Mouse (Mus musculus) stomach, embryonic 16.5 days (tissue): Measurements from ENCODE around the gene Pip4k2a. TPM values are rescaled to one million over a fixed set of nuclear protein-coding genes. Genes with fewer than 3 reads are reported as not detected.

Experiments
- ATAC-seq: fragments of 200-750 bp; cut with Nextera tagmentation; 2 replicates; pipeline ENCODE4 v1.8.0; 2017; ENCODE audit warnings: moderate number of reproducible peaks, moderate TSS enrichment; ENCODE audit not compliant: insufficient read depth, low FRiP score
- H3K27ac ChIP-seq: fragments of 300-500 bp; sonication (generic); 2 replicates; pipeline ENCODE4 v1.5.1; 2014; ENCODE audit warnings: low read length
- H3K27me3 ChIP-seq: fragments of 300-500 bp; sonication (generic); 2 replicates; pipeline ENCODE4 v1.6.1; 2014; ENCODE audit warnings: low read length, control low read depth, mixed read lengths; ENCODE audit not compliant: control insufficient read depth, insufficient read depth
- H3K36me3 ChIP-seq: fragments of 300-500 bp; sonication (generic); 2 replicates; pipeline ENCODE4 v1.6.1; 2014; ENCODE audit warnings: low read length; ENCODE audit not compliant: control insufficient read depth, insufficient read depth
- H3K4me1 ChIP-seq: fragments of 300-500 bp; sonication (generic); 2 replicates; pipeline ENCODE4 v1.6.1; 2014; ENCODE audit warnings: low read length, control low read depth, mixed read lengths; ENCODE audit not compliant: control insufficient read depth, insufficient read depth
- H3K4me2 ChIP-seq: fragments of 300-500 bp; sonication (generic); 2 replicates; pipeline ENCODE4 v1.6.1; 2014; ENCODE audit warnings: low read depth, low read length, mixed read lengths
- H3K4me3 ChIP-seq: fragments of 300-500 bp; sonication (generic); replicated peaks from 2 replicates; pipeline ENCODE4 v1.5.1; 2014; ENCODE audit warnings: mild to moderate bottlenecking, low read length
- H3K9ac ChIP-seq: fragments of 300-500 bp; sonication (generic); 2 replicates; pipeline ENCODE4 v1.6.1; 2014; ENCODE audit warnings: low read length
- H3K9me3 ChIP-seq: fragments of 300-500 bp; sonication (generic); replicated peaks from 2 replicates; pipeline ENCODE4 v1.6.1; 2016; ENCODE audit warnings: low read length, control low read depth; ENCODE audit not compliant: control insufficient read depth
- WGBS: fragments of 180-500 bp; shearing (Covaris S2); extraction: QIAGEN DNeasy Blood & Tissue Kit; methylation state at CpG from one replicate; pipeline ENCODE4 v1.1.7; 2014; 5-methylcytosine and 5-hydroxymethylcytosine counted together
- polyA plus RNA-seq: library from polyadenylated mRNA; unstranded; fragments of >200 nt; fragmentation: Nextera tagmentation; extraction: Ambion mirVana; gene quantifications from 2 replicates; pipeline ENCODE4 v1.2.1, GENCODE M21; 2015

Pip4k2a gene
- polyA plus RNA-seq, 1 experiment from 2014 or later = 11.2 TPM

- Histone ChIP-seq H3K27me3 (no peaks in the 10 kb centered on the region), H3K9ac (no peak overlapping the region), H3K4me3 (no peak overlapping the region), H3K9me3 (no peaks in the 10 kb centered on the region), H3K36me3 (no peaks in the 10 kb centered on the region), H3K27ac (no peak overlapping the region), H3K4me1 (no peaks in the 10 kb centered on the region), H3K4me2 (no peak overlapping the region)
- no peak for ATAC-seq
- 60% methylated on average over 4 of the region's 4 CpGs for WGBS
These were observed 9.7 kb upstream of the Pip4k2a start for GRCm38 (mm10) chr2:19007580-19007979.

- Histone ChIP-seq H3K4me2 (no peak overlapping the region), H3K27ac (peak overlapping the region; percentile 4; the same call in 1 of the 2 replicates), H3K4me3 (no peak overlapping the region), H3K9ac (no peak overlapping the region), H3K27me3 (no peaks in the 10 kb centered on the region), H3K4me1 (no peaks in the 10 kb centered on the region), H3K36me3 (no peaks in the 10 kb centered on the region), H3K9me3 (no peaks in the 10 kb centered on the region)
- 77% methylated on average over 7 of the region's 7 CpGs for WGBS
- ATAC-seq = no peak
These were observed 8.2 kb upstream of the Pip4k2a start for GRCm38 (mm10) chr2:19006124-19006523.

- no peak overlapping the region for H3K27ac ChIP-seq
- no peaks in the 10 kb centered on the region for H3K9me3 ChIP-seq
- H3K9ac ChIP-seq = no peak overlapping the region
- no peak overlapping the region for H3K4me3 ChIP-seq
- no peak overlapping the region for H3K4me2 ChIP-seq
- H3K27me3 ChIP-seq = no peaks in the 10 kb centered on the region
- 69% methylated on average over 10 of the region's 10 CpGs for WGBS
- no peaks in the 10 kb centered on the region for H3K4me1 ChIP-seq
- H3K36me3 ChIP-seq = no peaks in the 10 kb centered on the region
- no peak for ATAC-seq
These were observed 6.9 kb upstream of the Pip4k2a start for GRCm38 (mm10) chr2:19004801-19005200.

GRCm38 (mm10) chr2:18999395-18999794, 1.5 kb upstream of the Pip4k2a start:
- Histone ChIP-seq H3K4me1 (0 out of 2 replicates have a peak, but pooled peaks cover 5% of the 10 kb centered on the region), H3K9ac (no peak overlapping the region), H3K36me3 (no peaks in the 10 kb centered on the region), H3K4me2 (no peak overlapping the region), H3K4me3 (no peak overlapping the region), H3K9me3 (no peaks in the 10 kb centered on the region), H3K27me3 (no peaks in the 10 kb centered on the region), H3K27ac (no peak overlapping the region)
- 90% methylated on average over 2 of the region's 2 CpGs for WGBS
- ATAC-seq = no peak

- 0 out of 2 replicates have a peak, but pooled peaks cover 8% of the 10 kb centered on the region for H3K4me1 ChIP-seq
- H3K4me2 ChIP-seq = peak overlapping the region; percentile 71
- under 1% methylated on average over 46 of the region's 46 CpGs for WGBS
- no peaks in the 10 kb centered on the region for H3K9me3 ChIP-seq
- H3K27me3 ChIP-seq = no peaks in the 10 kb centered on the region
- no peaks in the 10 kb centered on the region for H3K36me3 ChIP-seq
- peak; percentile 60 for ATAC-seq
- peak overlapping the region; percentile 77 for H3K4me3 ChIP-seq
- H3K27ac ChIP-seq = peak overlapping the region; percentile 93
- peak overlapping the region; percentile 88 for H3K9ac ChIP-seq
These were observed 447 bp downstream of the Pip4k2a start for GRCm38 (mm10) chr2:18997387-18997971.

- no peak overlapping the region; the same call in 1 of the 2 replicates for H3K27ac ChIP-seq
- ATAC-seq = no peak
- H3K4me3 ChIP-seq = peak overlapping the region; percentile 77
- H3K36me3 ChIP-seq = no peaks in the 10 kb centered on the region
- WGBS = under 1% methylated on average over 25 of the region's 25 CpGs
- 0 out of 2 replicates have a peak, but pooled peaks cover 8% of the 10 kb centered on the region for H3K4me1 ChIP-seq
- H3K4me2 ChIP-seq = peak overlapping the region; percentile 71
- H3K9ac ChIP-seq = peak overlapping the region; percentile 88
- H3K9me3 ChIP-seq = 0 out of 2 replicates have a peak, but pooled peaks cover 3% of the 10 kb centered on the region
- H3K27me3 ChIP-seq = no peaks in the 10 kb centered on the region
These were observed 1.3 kb downstream of the Pip4k2a start for GRCm38 (mm10) chr2:18996451-18997211.

- no peaks in the 10 kb centered on the region for H3K27me3 ChIP-seq
- H3K4me1 ChIP-seq = 0 out of 2 replicates have a peak, but pooled peaks cover 3% of the 10 kb centered on the region
- 62% methylated on average over 7 of the region's 7 CpGs for WGBS
- peak; percentile 33; the same call in 1 of the 2 replicates for ATAC-seq
- H3K4me2 ChIP-seq = no peak overlapping the region
- 0 out of 2 replicates have a peak, but pooled peaks cover 8% of the 10 kb centered on the region for H3K9me3 ChIP-seq
- no peak overlapping the region for H3K9ac ChIP-seq
- H3K4me3 ChIP-seq = no peak overlapping the region
- H3K27ac ChIP-seq = no peak overlapping the region
- H3K36me3 ChIP-seq = no peaks in the 10 kb centered on the region
These were observed 5.1 kb downstream of the Pip4k2a start for GRCm38 (mm10) chr2:18992512-18993510.

- H3K9me3 ChIP-seq = 0 out of 2 replicates have a peak, but pooled peaks cover 8% of the 10 kb centered on the region
- WGBS = 86% methylated on average over 3 of the region's 3 CpGs
- ATAC-seq = no peak
- no peak overlapping the region for H3K9ac ChIP-seq
- no peak overlapping the region for H3K27ac ChIP-seq
- no peaks in the 10 kb centered on the region for H3K27me3 ChIP-seq
- no peaks in the 10 kb centered on the region for H3K36me3 ChIP-seq
- H3K4me1 ChIP-seq = 0 out of 2 replicates have a peak, but pooled peaks cover 2% of the 10 kb centered on the region
- H3K4me3 ChIP-seq = no peak overlapping the region
- no peak overlapping the region for H3K4me2 ChIP-seq
These were observed 9.0 kb downstream of the Pip4k2a start for GRCm38 (mm10) chr2:18988885-18989284.
